Mouse (Mus musculus) forebrain, embryonic 12.5 days (tissue): ENCODE results near the gene Lnx2. TPM values are rescaled to one million over a fixed set of nuclear protein-coding genes. Genes with fewer than 3 reads are reported as not detected.

Experiments used
- ATAC-seq: fragments of 200-750 bp; cut with Nextera tagmentation; 2 replicates; pipeline ENCODE4 v1.8.0; 2017; ENCODE audit warnings: moderate TSS enrichment; ENCODE audit not compliant: low FRiP score
- H3K27ac ChIP-seq: fragments of 300-500 bp; sonication (generic); 2 replicates; pipeline ENCODE4 v1.5.1; 2016; ENCODE audit warnings: mild to moderate bottlenecking
- H3K27me3 ChIP-seq: fragments of 300-500 bp; sonication (generic); 2 replicates; pipeline ENCODE4 v1.6.1; 2016; ENCODE audit warnings: mild to moderate bottlenecking
- H3K36me3 ChIP-seq: fragments of 300-500 bp; sonication (generic); replicated peaks from 2 replicates; pipeline ENCODE4 v1.6.1; 2016; ENCODE audit warnings: mild to moderate bottlenecking
- H3K4me1 ChIP-seq: fragments of 300-500 bp; sonication (generic); 2 replicates; pipeline ENCODE4 v1.6.1; 2016
- H3K4me2 ChIP-seq: fragments of 300-500 bp; sonication (generic); 2 replicates; pipeline ENCODE4 v1.6.1; 2016; ENCODE audit warnings: mild to moderate bottlenecking, moderate library complexity
- H3K4me3 ChIP-seq: fragments of 300-500 bp; sonication (generic); replicated peaks from 2 replicates; pipeline ENCODE4 v1.5.1; 2016; ENCODE audit warnings: mild to moderate bottlenecking
- H3K9ac ChIP-seq: fragments of 300-500 bp; sonication (generic); 2 replicates; pipeline ENCODE4 v1.6.1; 2016; ENCODE audit warnings: mild to moderate bottlenecking
- H3K9me3 ChIP-seq: fragments of 300-500 bp; sonication (generic); 2 replicates; pipeline ENCODE4 v1.6.1; 2016
- WGBS: fragments of 180-500 bp; shearing (Covaris S2); methylation state at CpG from one replicate; pipeline ENCODE4 v1.1.7; 2016; 5-methylcytosine and 5-hydroxymethylcytosine counted together
- polyA plus RNA-seq: library from polyadenylated mRNA; unstranded; fragments of >200 nt; fragmentation: Nextera tagmentation; extraction: Ambion mirVana; gene quantifications from 2 replicates; pipeline ENCODE4 v1.2.1, GENCODE M21; 2016

Gene Lnx2
- polyA plus RNA-seq, 1 experiment from 2014 or later, result 7.4 TPM

GRCm38 (mm10) chr5:147023245-147023970 is 53.0 kb downstream of the Lnx2 start:
- H3K27me3 ChIP-seq, result no peaks in the 10 kb centered on the region
- no peak for ATAC-seq
- H3K4me1 ChIP-seq, result 0 out of 2 replicates have a peak, but pooled peaks cover 5% of the 10 kb centered on the region
- no peak overlapping the region for H3K4me3 ChIP-seq
- 85% methylated on average over 18 of the region's 18 CpGs for WGBS
- H3K36me3 ChIP-seq, result peaks cover under 1% of the 10 kb centered on the region; the same call in 1 of the 2 replicates
- H3K4me2 ChIP-seq, result no peak overlapping the region
- H3K27ac ChIP-seq, result no peak overlapping the region
- no peaks in the 10 kb centered on the region for H3K9me3 ChIP-seq
- no peak overlapping the region for H3K9ac ChIP-seq

GRCm38 (mm10) chr5:147021546-147022265 is 54.7 kb downstream of the Lnx2 start:
- Histone ChIP-seq H3K4me2 (no peak overlapping the region), H3K4me1 (0 out of 2 replicates have a peak, but pooled peaks cover 5% of the 10 kb centered on the region), H3K27ac (no peak overlapping the region), H3K27me3 (no peaks in the 10 kb centered on the region), H3K9ac (no peak overlapping the region), H3K4me3 (no peak overlapping the region), H3K36me3 (no peaks in the 10 kb centered on the region; the same call in 1 of the 2 replicates), H3K9me3 (no peaks in the 10 kb centered on the region)
- 70% methylated on average over 5 of the region's 5 CpGs for WGBS
- no peak; the same call in 1 of the 2 replicates for ATAC-seq

GRCm38 (mm10) chr5:147020579-147020978 is 55.8 kb downstream of the Lnx2 start:
- H3K27ac ChIP-seq, result no peak overlapping the region
- H3K36me3 ChIP-seq, result no peaks in the 10 kb centered on the region; the same call in 1 of the 2 replicates
- WGBS, result 92% methylated on average over 11 of the region's 11 CpGs
- H3K4me3 ChIP-seq, result no peak overlapping the region
- H3K4me1 ChIP-seq, result 0 out of 2 replicates have a peak, but pooled peaks cover 5% of the 10 kb centered on the region
- H3K27me3 ChIP-seq, result no peaks in the 10 kb centered on the region
- no peak overlapping the region for H3K9ac ChIP-seq
- H3K9me3 ChIP-seq, result no peaks in the 10 kb centered on the region
- no peak overlapping the region for H3K4me2 ChIP-seq
- no peak for ATAC-seq

GRCm38 (mm10) chr5:147018761-147019160 is 57.6 kb downstream of the Lnx2 start:
- H3K4me2 ChIP-seq, result no peak overlapping the region
- H3K27me3 ChIP-seq, result no peaks in the 10 kb centered on the region
- no peak overlapping the region for H3K4me3 ChIP-seq
- peaks cover 8% of the 10 kb centered on the region for H3K4me1 ChIP-seq
- no peaks in the 10 kb centered on the region; the same call in 1 of the 2 replicates for H3K36me3 ChIP-seq
- H3K9ac ChIP-seq, result no peak overlapping the region
- WGBS, result 90% methylated on average over 11 of the region's 11 CpGs
- no peak for ATAC-seq
- H3K9me3 ChIP-seq, result no peaks in the 10 kb centered on the region
- H3K27ac ChIP-seq, result no peak overlapping the region

GRCm38 (mm10) chr5:147017526-147017925 is 58.9 kb downstream of the Lnx2 start:
- Histone ChIP-seq H3K4me3 (no peak overlapping the region), H3K27me3 (no peaks in the 10 kb centered on the region), H3K36me3 (no peaks in the 10 kb centered on the region; the same call in 1 of the 2 replicates), H3K9me3 (no peaks in the 10 kb centered on the region), H3K27ac (no peak overlapping the region), H3K4me2 (no peak overlapping the region), H3K9ac (no peak overlapping the region), H3K4me1 (peaks cover 10% of the 10 kb centered on the region)
- ATAC-seq, result no peak
- 84% methylated on average over 11 of the region's 11 CpGs for WGBS

GRCm38 (mm10) chr5:147016622-147017021 is 59.8 kb downstream of the Lnx2 start:
- Histone ChIP-seq H3K4me3 (no peak overlapping the region), H3K27me3 (no peaks in the 10 kb centered on the region), H3K4me1 (peaks cover 7% of the 10 kb centered on the region), H3K27ac (no peak overlapping the region), H3K36me3 (no peaks in the 10 kb centered on the region; the same call in 1 of the 2 replicates), H3K9me3 (no peaks in the 10 kb centered on the region), H3K9ac (no peak overlapping the region), H3K4me2 (no peak overlapping the region)
- 82% methylated on average over 12 of the region's 12 CpGs for WGBS
- no peak for ATAC-seq

- no peak for ATAC-seq
- H3K27me3 ChIP-seq, result no peaks in the 10 kb centered on the region
- H3K27ac ChIP-seq, result no peak overlapping the region
- H3K4me1 ChIP-seq, result peaks cover 6% of the 10 kb centered on the region
- H3K4me2 ChIP-seq, result no peak overlapping the region
- H3K36me3 ChIP-seq, result no peaks in the 10 kb centered on the region; the same call in 1 of the 2 replicates
- H3K4me3 ChIP-seq, result no peak overlapping the region
- no peaks in the 10 kb centered on the region for H3K9me3 ChIP-seq
- H3K9ac ChIP-seq, result no peak overlapping the region
- WGBS, result 93% methylated on average over 7 of the region's 7 CpGs
Measured at GRCm38 (mm10) chr5:147015191-147015590, 61.2 kb downstream of the Lnx2 start.

- Histone ChIP-seq H3K4me1 (peaks cover 6% of the 10 kb centered on the region), H3K27me3 (no peaks in the 10 kb centered on the region; the same call in 1 of the 2 replicates), H3K4me2 (no peak overlapping the region), H3K9ac (no peak overlapping the region), H3K4me3 (no peak overlapping the region), H3K9me3 (no peaks in the 10 kb centered on the region), H3K27ac (no peak overlapping the region), H3K36me3 (no peaks in the 10 kb centered on the region; the same call in 1 of the 2 replicates)
- ATAC-seq, result no peak
- WGBS, result 45% methylated on average over 6 of the region's 6 CpGs
Measured at GRCm38 (mm10) chr5:147013845-147014244, 62.5 kb downstream of the Lnx2 start.

GRCm38 (mm10) chr5:147011333-147011732 is 65.1 kb downstream of the Lnx2 start:
- H3K27ac ChIP-seq, result no peak overlapping the region
- WGBS, result 86% methylated on average over 10 of the region's 10 CpGs
- no peaks in the 10 kb centered on the region for H3K9me3 ChIP-seq
- H3K4me2 ChIP-seq, result no peak overlapping the region
- no peaks in the 10 kb centered on the region; the same call in 1 of the 2 replicates for H3K27me3 ChIP-seq
- no peak overlapping the region for H3K9ac ChIP-seq
- no peak overlapping the region for H3K4me3 ChIP-seq
- H3K36me3 ChIP-seq, result no peaks in the 10 kb centered on the region
- H3K4me1 ChIP-seq, result peaks cover 6% of the 10 kb centered on the region
- no peak for ATAC-seq

GRCm38 (mm10) chr5:147003303-147003702 is 73.1 kb downstream of the Lnx2 start:
- Histone ChIP-seq H3K4me2 (no peak overlapping the region), H3K36me3 (no peaks in the 10 kb centered on the region), H3K4me3 (no peak overlapping the region), H3K4me1 (no peaks in the 10 kb centered on the region), H3K9me3 (no peaks in the 10 kb centered on the region), H3K27me3 (peaks cover 5% of the 10 kb centered on the region; the same call in 1 of the 2 replicates), H3K9ac (no peak overlapping the region), H3K27ac (no peak overlapping the region)
- 68% methylated on average over 1 of the region's 1 CpGs for WGBS
- no peak for ATAC-seq

GRCm38 (mm10) chr5:147001312-147001711 is 75.1 kb downstream of the Lnx2 start:
- ATAC-seq, result no peak
- no peak overlapping the region for H3K4me3 ChIP-seq
- H3K36me3 ChIP-seq, result no peaks in the 10 kb centered on the region
- 88% methylated on average over 4 of the region's 4 CpGs for WGBS
- H3K27ac ChIP-seq, result no peak overlapping the region
- peaks cover 5% of the 10 kb centered on the region; the same call in 1 of the 2 replicates for H3K27me3 ChIP-seq
- H3K9ac ChIP-seq, result no peak overlapping the region
- no peaks in the 10 kb centered on the region for H3K9me3 ChIP-seq
- no peak overlapping the region for H3K4me2 ChIP-seq
- no peaks in the 10 kb centered on the region for H3K4me1 ChIP-seq

- Histone ChIP-seq H3K27me3 (peaks cover 5% of the 10 kb centered on the region; the same call in 1 of the 2 replicates), H3K4me1 (no peaks in the 10 kb centered on the region), H3K9me3 (no peaks in the 10 kb centered on the region), H3K4me3 (no peak overlapping the region), H3K27ac (no peak overlapping the region), H3K4me2 (no peak overlapping the region), H3K36me3 (no peaks in the 10 kb centered on the region), H3K9ac (no peak overlapping the region)
- 92% methylated on average over 12 of the region's 12 CpGs for WGBS
- ATAC-seq, result no peak
Measured at GRCm38 (mm10) chr5:146998802-146999201, 77.6 kb downstream of the Lnx2 start.
